Mouse (Mus musculus) kidney, postnatal 14 days (tissue): ENCODE results near the gene Ndrg3.

Experiments used
- DNase-seq: peaks from one replicate; pipeline ENCODE4 v3.0.0; 2022; ENCODE audit warnings: mixed read lengths

Ndrg3 gene

GRCm38 (mm10) chr2:156991470-156992319 is at the start of gene Ndrg3:
Gene Ndrg3 (minus strand): TSS chr2:156992056.
- DNase-seq, result peak; percentile 99

- DNase-seq, result no peak
These were observed 49.6 kb upstream of the Ndrg3 start for GRCm38 (mm10) chr2:157041421-157041820.

GRCm38 (mm10) chr2:157040649-157041046 is 48.8 kb upstream of the Ndrg3 start:
- DNase-seq, result no peak

GRCm38 (mm10) chr2:157039900-157040648 is 48.2 kb upstream of the Ndrg3 start:
- peak; percentile 38 for DNase-seq

GRCm38 (mm10) chr2:157037303-157037702 is 45.4 kb upstream of the Ndrg3 start:
- no peak for DNase-seq

- DNase-seq, result no peak
These were observed 44.5 kb upstream of the Ndrg3 start for GRCm38 (mm10) chr2:157036400-157036799.

- no peak for DNase-seq
These were observed 43.5 kb upstream of the Ndrg3 start for GRCm38 (mm10) chr2:157035371-157035770.

GRCm38 (mm10) chr2:157030804-157031203 is 38.9 kb upstream of the Ndrg3 start:
- DNase-seq, result peak; percentile 87

GRCm38 (mm10) chr2:157028261-157028660 is 36.4 kb upstream of the Ndrg3 start:
- DNase-seq, result no peak

- no peak for DNase-seq
These were observed 35.5 kb upstream of the Ndrg3 start for GRCm38 (mm10) chr2:157027106-157028008.

GRCm38 (mm10) chr2:157021156-157021555 is 29.3 kb upstream of the Ndrg3 start:
- DNase-seq, result no peak

- DNase-seq, result no peak
These were observed 27.4 kb upstream of the Ndrg3 start for GRCm38 (mm10) chr2:157019228-157019627.

GRCm38 (mm10) chr2:157016529-157017270 is 24.8 kb upstream of the Ndrg3 start:
- DNase-seq, result no peak

GRCm38 (mm10) chr2:157012341-157012740 is 20.5 kb upstream of the Ndrg3 start:
- DNase-seq, result no peak

- DNase-seq, result no peak
These were observed 18.9 kb upstream of the Ndrg3 start for GRCm38 (mm10) chr2:157010634-157011310.

- no peak for DNase-seq
These were observed 18.3 kb upstream of the Ndrg3 start for GRCm38 (mm10) chr2:157010121-157010520.

- no peak for DNase-seq
These were observed 16.7 kb upstream of the Ndrg3 start for GRCm38 (mm10) chr2:157008509-157008908.

GRCm38 (mm10) chr2:157007234-157007596 is 15.4 kb upstream of the Ndrg3 start:
- DNase-seq, result no peak

- DNase-seq, result peak; percentile 92
These were observed 14.8 kb upstream of the Ndrg3 start, which contains the start of gene Dsn1 for GRCm38 (mm10) chr2:157006511-157007233. Gene Dsn1 (minus strand): TSS chr2:157007154.

- peak; percentile 38 for DNase-seq
These were observed 10.5 kb upstream of the Ndrg3 start for GRCm38 (mm10) chr2:157002321-157002720.

- DNase-seq, result no peak
These were observed 6.4 kb upstream of the Ndrg3 start for GRCm38 (mm10) chr2:156998263-156998662.
